Mouse (Mus musculus): ENCODE measurements around the gene Cd274.

GRCm38 (mm10) chr19:29396353-29396752, 29.1 kb downstream of the Cd274 start:
- TF ChIP-seq CTCF (IDR thresholded peaks at IDR 0.05; ENCODE audit: insufficient read depth, low read length) (no peak), POLR2A (IDR thresholded peaks at IDR 0.05; ENCODE audit: borderline replicate concordance, extremely low read depth, low read depth, low read length) (no peak)

Data from lung, adult 2 months (tissue).